Mouse (Mus musculus): Measurements from ENCODE around the gene Zdhhc4.

The Zdhhc4 gene

GRCm38 (mm10) chr5:143316605-143317287 lies 12.3 kb downstream of the Zdhhc4 start:
- no peak for DNase-seq

GRCm38 (mm10) chr5:143315514-143315888 lies 13.6 kb downstream of the Zdhhc4 start:
- DNase-seq = no peak

GRCm38 (mm10) chr5:143314730-143315513 lies 14.1 kb downstream of the Zdhhc4 start, which contains the start of gene E130309D02Rik:
TSS of gene E130309D02Rik (minus strand) at chr5:143315360.
- DNase-seq = peak; percentile 92

- peak; percentile 44 for DNase-seq
Measured at GRCm38 (mm10) chr5:143314183-143314729, 14.8 kb downstream of the Zdhhc4 start.

- peak; percentile 82 for DNase-seq
Measured at GRCm38 (mm10) chr5:143311886-143312285, 17.2 kb downstream of the Zdhhc4 start.

GRCm38 (mm10) chr5:143309916-143310315 lies 19.1 kb downstream of the Zdhhc4 start:
- DNase-seq = no peak

- no peak for DNase-seq
Measured at GRCm38 (mm10) chr5:143308825-143309224, 20.2 kb downstream of the Zdhhc4 start.

- no peak for DNase-seq
Measured at GRCm38 (mm10) chr5:143304251-143304650, 24.8 kb downstream of the Zdhhc4 start.

- DNase-seq = no peak
Measured at GRCm38 (mm10) chr5:143301296-143301695, 27.8 kb downstream of the Zdhhc4 start.

- peak; percentile 42 for DNase-seq
Measured at GRCm38 (mm10) chr5:143299686-143300085, 29.4 kb downstream of the Zdhhc4 start.

GRCm38 (mm10) chr5:143298391-143298790 lies 30.7 kb downstream of the Zdhhc4 start:
- no peak for DNase-seq

- DNase-seq = no peak
Measured at GRCm38 (mm10) chr5:143297986-143298385, 31.1 kb downstream of the Zdhhc4 start.

GRCm38 (mm10) chr5:143295330-143295729 lies 33.7 kb downstream of the Zdhhc4 start:
- DNase-seq = no peak

- DNase-seq = no peak
Measured at GRCm38 (mm10) chr5:143294862-143295261, 34.2 kb downstream of the Zdhhc4 start.

- peak; percentile 25 for DNase-seq
Measured at GRCm38 (mm10) chr5:143293404-143293803, 35.7 kb downstream of the Zdhhc4 start, which contains the start of gene Zfp853. TSS of gene Zfp853 (minus strand) at chr5:143293623.

- peak; percentile 8 for DNase-seq
Measured at GRCm38 (mm10) chr5:143292879-143293278, 36.2 kb downstream of the Zdhhc4 start.

GRCm38 (mm10) chr5:143289299-143289698 lies 39.8 kb downstream of the Zdhhc4 start:
- DNase-seq = no peak

GRCm38 (mm10) chr5:143288378-143288911 lies 40.6 kb downstream of the Zdhhc4 start:
- peak; percentile 21 for DNase-seq

- DNase-seq = peak; percentile 41
Measured at GRCm38 (mm10) chr5:143287774-143288328, 41.2 kb downstream of the Zdhhc4 start.

GRCm38 (mm10) chr5:143284762-143285161 lies 44.3 kb downstream of the Zdhhc4 start:
- peak; percentile 21 for DNase-seq

GRCm38 (mm10) chr5:143279247-143279646 lies 49.8 kb downstream of the Zdhhc4 start:
- no peak for DNase-seq

GRCm38 (mm10) chr5:143275761-143276160 lies 53.3 kb downstream of the Zdhhc4 start:
- no peak for DNase-seq
